Mouse (Mus musculus) kidney, adult 2 months (tissue): ENCODE data around the gene Hes2.

Experiments used
- CTCF ChIP-seq: fragments of 200-500 bp; conservative IDR thresholded peaks from 2 replicates; pipeline ENCODE4 v1.5.1; 2011; ENCODE audit warnings: low read depth, mild to moderate bottlenecking, control low read depth, low read length, moderate library complexity, mixed read lengths; ENCODE audit not compliant: insufficient read depth, insufficient read length
- POLR2A ChIP-seq: fragments of 200-500 bp; IDR thresholded peaks from one replicate; pipeline ENCODE4 v1.6.1; 2011; ENCODE audit warnings: low read depth, low read length, control low read depth

DNA sequence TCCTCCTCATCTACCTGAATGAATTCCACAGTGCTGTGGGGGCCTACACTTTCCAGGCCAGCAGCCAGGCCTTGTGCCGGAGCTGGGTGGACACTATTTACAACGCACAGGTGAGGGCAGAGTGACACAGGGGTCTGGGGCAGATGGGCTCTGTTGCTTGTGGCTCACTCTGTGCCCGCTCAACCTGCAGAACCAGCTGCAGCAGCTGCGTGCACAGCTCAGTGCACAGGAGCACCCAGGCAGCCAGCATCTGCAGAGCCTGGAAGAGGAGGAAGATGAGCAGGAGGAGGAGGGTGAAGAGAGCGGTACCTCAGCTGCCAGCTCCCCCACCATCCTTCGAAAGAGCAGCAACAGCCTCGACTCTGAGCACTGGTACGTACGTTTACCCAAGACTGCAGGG, 46.3 kb upstream of the Hes2 start:
- TF ChIP-seq CTCF, result no peak
- TF ChIP-seq POLR2A, result no peak
